Mouse (Mus musculus) Muller cell, postnatal 12 days (primary cell): ENCODE data around the gene Txn1.

ENCODE experiments used
- DNase-seq: peaks from one replicate; pipeline ENCODE4 v3.0.0-alpha.2; 2015; ENCODE audit errors: inconsistent ontology term

The Txn1 gene

DNA sequence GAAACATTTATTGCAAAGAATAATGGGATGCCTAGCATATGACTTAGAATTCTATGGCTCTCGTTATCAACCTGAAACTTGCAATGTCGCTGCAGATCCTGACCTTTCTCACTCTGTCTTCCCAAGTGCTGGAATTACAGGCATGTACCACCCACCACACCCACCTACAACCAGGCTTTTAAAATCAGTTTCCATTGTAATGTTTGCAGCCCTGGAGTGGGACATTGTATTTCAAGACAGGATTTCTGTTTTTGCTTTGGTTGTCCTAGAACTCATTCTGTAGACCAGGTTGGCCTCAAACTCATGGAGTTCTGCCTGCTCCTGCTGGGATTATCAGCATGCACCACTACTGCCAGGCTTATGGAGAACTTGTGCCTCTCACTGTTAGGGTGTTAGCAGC, 13.3 kb downstream of the Txn1 start:
- DNase-seq, result no peak

DNA sequence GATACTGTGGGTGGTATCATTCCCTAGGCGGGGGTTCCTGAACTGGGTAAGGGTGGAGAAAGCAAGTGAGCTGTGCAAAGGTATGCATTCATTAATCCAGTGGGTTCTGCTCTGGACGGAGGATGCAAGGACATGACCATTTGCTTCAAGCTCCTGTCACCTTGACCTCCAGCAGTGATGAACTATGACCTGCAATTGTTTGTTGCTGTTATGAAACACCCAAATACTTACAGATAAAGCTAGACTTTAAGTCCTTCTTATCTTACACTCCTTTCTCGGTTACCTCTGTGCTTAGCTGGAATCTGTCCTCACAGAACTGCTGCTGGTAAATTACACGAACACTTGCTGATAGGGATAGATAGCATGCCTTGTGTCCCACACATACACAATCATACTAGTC, 15.6 kb downstream of the Txn1 start:
- no peak for DNase-seq

DNA sequence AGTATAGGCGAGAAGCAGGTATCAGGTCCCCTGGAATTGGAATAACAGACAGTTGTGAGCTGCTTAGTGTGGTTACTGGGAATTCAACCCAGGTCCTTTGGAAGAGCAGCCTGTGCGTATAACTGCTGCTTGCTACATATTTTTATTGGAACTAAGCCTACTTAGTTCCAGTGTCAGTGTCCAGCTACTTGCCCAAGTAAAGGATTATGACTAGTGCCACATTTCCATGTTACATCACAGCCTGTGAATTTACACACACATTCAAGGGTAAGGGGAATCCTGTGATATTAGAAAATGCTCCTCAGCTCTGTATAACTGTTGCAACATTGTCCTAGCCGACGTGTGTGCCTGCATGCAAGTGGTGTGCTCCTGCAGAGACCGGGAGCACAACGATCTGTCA, 18.9 kb downstream of the Txn1 start:
- DNase-seq, result no peak

- no peak for DNase-seq
Observed at GRCm38 (mm10) chr4:57934181-57934580, 22.0 kb downstream of the Txn1 start.

GRCm38 (mm10) chr4:57930559-57931170, 25.5 kb downstream of the Txn1 start:
- DNase-seq, result no peak

- no peak for DNase-seq
Observed at GRCm38 (mm10) chr4:57927464-57928205, 28.6 kb downstream of the Txn1 start.

DNA sequence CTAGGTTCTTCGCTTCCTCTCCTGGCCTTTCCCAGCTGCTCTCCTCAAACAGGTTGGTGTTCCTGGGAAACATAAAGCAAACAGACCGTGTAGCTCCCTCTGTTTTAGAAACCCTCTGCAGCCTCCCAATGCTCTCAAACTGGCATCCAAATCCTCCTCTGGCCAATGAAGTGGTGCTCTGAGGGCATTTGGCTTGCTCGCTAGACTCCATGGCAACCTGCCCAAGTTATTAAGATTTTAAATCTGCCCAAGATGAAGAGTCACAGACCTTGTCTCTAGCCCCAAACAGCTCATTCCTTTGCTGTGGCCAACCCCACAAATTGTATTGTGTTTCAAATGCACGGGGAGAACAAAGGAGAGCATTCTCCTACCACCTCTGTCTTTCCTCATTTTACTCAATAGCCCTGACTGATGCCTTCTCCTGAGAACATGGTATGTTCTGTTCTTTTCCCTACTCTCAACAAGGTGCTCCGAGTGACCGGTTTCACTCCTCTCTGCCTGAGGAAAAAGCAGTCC, 31.6 kb downstream of the Txn1 start:
- DNase-seq, result no peak

- no peak for DNase-seq
Observed at GRCm38 (mm10) chr4:57922171-57922570, 34.0 kb downstream of the Txn1 start.

GRCm38 (mm10) chr4:57920522-57920921, 35.7 kb downstream of the Txn1 start:
- DNase-seq, result no peak

DNA sequence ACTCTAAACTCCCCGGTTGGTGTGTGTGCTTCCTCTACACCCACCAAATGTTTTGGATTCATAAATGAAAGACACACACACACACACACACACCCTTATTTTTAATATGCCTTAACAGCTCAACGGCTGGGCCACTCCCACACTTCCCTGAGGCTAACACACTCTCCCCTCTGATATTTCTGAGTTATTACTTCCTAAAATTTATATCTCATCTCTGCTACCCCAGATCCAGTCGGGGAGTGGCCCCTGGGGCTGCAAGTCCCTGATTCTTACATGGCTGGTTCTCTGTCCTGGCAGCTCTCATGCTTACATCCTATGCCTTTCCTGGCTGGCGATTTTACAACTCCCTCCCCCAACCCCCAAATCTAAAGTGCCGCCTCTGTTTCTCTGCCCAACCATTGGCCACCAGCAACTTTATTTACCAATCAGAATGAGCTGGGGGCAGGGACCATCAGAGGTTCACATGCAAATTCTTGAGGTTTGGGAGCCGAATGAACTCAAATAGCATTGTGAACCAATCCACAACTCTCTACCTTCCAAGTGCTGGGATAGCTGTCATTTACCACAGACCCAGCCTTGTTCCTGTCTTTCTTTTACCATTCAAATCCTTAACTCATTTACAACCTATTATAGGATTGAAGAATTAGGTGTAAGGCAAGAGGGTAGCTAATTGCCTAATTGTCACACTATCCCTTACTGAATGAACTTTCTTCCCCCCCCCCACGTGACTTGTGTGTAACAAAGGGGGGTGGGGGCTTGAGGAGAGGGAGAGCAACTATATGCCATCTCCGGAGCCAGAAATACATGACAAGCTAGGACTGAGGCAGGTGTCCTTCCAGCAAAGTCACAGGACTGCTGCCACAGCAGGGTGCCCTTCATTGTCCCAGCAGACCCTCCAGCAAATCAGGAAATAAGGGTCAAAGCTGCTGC, 36.5 kb downstream of the Txn1 start:
- peak; percentile 53 for DNase-seq

DNA sequence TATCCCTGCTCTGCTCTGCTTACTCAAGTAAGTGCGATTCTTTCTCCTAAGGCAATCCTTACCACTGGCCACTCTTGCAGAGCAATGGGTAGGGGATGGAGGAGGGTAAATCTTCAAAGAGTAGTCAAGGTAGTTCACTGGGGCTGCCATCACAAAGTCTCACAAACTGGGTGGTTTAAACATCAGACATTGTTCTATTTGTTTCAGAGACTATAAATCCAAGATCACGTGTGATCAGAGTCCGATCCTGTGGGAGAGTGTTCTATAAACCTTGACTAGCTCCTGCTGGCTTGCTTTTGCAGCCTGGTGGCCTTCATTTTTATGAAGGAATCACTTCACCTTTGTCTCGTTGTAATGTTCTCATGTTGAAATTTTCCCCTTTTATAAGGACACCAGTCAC, 39.5 kb downstream of the Txn1 start:
- no peak for DNase-seq

DNA sequence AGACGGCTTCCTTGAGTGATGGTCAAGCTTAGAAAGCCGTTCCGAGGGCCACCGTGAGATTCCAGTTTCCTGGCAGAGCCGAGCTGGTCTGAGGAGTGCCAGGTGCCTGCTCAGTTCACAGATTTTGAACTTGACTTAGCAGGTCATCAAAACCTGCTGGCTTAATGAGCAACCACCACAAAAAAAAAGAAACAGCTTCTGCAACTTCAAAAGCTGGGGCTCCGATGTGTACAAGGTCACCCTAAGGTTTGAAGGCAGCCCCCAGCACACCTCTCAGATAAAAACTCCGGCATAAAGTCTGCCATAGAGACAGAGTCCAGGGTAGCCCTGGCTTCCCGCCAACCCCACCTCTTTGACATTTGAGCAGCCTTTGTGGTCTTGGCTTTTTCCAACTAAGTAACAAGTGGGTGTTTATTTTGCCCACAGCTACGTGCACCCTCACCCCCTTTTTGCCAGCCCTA, 40.0 kb downstream of the Txn1 start, which contains the start of gene D630039A03Rik:
D630039A03Rik (minus strand) TSS at position 97 of the 461 bp plus-strand sequence.
- peak; percentile 37 for DNase-seq

DNA sequence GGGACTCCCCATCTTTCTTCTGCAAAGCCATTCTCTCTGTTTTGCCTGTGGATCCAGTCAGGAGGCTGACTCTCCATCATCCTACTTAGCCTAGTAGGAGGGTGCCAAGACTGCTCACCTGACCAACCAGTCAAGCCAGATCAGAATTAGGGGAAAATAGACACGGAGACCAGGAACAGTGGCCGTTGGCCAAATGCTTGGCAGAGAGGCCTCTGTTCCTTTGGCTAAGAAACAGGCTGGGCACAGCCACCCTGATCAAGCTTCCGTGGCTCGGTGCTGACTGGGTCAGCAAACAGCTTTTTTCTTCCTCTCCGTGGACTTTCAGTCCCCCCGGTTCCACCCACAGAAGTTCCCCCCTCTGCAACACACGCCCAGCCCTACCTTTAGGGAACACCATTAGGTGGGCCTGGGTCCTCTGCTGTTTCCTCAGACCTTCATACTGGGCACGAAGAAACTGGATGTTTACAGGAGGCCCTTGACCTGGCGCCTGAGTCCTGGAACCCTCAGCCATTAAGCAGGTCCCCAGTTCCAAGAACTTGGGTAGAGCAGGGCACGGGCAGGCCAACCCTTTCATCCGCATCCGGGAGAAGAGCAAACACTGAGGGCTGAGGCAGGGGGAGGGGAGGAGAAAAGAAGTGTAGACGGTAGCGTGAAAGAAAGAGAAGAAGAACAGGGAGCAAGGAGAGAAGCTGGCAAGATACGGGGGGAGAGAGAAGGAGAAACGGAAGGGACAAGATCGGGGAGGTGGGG, 40.8 kb downstream of the Txn1 start:
- DNase-seq, result peak; percentile 36

GRCm38 (mm10) chr4:57914193-57915190, 41.7 kb downstream of the Txn1 start:
- no peak for DNase-seq

DNA sequence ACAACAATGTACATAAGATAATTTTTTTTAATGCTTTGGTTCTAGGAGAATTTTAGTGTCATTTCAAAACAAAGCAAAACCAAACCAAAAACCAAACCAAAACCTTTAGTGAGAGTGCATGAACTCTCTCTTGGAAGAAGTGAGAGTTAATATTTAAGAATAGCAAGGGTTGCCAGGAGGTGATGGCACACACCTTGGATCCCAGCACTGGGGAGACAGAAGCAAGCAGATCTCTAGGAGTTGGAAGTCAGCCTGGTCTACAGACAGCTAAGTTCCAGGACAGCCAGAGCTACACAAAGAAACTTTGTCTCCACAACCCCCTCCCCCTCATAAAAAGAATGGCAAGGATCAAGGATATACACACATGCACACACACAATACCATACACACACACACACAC, 43.2 kb downstream of the Txn1 start:
- no peak for DNase-seq

DNA sequence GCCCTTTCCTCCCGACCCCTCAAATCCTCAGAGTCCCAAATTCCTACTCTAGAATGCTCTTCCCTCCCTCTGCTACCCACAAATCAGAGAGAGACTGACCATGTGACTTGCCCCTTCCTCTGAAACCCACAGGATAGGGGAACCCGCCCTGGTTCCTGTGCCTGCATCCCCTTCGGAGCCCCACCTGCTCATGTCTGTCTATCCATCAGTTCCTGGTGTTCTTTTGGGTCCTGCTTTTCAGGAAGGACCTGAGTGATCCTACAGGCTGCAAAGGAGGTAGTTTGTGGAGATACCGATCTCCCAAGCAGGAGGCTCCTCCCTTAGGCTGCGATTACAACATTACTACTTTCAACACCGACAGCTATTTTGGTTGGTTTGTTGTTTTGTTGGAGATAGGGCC, 47.4 kb downstream of the Txn1 start:
- DNase-seq, result no peak

DNA sequence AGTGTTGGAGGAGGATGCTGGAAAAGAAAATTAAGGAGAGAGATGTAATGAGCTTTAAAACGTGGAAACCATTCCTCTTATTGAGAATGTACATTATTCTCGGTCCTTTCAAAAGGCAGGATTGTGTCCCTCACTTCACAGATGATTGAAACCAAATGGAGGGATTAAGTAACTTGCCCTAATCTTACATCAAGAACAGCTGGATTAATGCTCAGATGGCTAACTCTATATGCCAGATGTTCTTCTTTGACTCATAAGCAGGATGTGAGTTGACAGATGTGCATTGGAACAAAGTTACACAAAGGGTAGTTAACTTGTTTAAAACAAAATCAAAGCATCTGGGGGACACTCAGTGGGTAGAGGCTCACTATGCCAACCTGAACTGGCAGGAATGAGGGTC, 49.5 kb downstream of the Txn1 start:
- no peak for DNase-seq

- DNase-seq, result no peak
Observed at GRCm38 (mm10) chr4:57904638-57905037, 51.6 kb downstream of the Txn1 start.

GRCm38 (mm10) chr4:57904211-57904610, 52.0 kb downstream of the Txn1 start:
- DNase-seq, result peak; percentile 48

GRCm38 (mm10) chr4:57902619-57903018, 53.6 kb downstream of the Txn1 start:
- DNase-seq, result no peak
